Mouse (Mus musculus): ENCODE measurements at regions not wholly inside any gene's neighbourhood (a gene's known extent, or its start where the extent isn't known, plus 50 kb on each side); places are given as distances from the start of the nearest gene placed in this dataset.

DNA sequence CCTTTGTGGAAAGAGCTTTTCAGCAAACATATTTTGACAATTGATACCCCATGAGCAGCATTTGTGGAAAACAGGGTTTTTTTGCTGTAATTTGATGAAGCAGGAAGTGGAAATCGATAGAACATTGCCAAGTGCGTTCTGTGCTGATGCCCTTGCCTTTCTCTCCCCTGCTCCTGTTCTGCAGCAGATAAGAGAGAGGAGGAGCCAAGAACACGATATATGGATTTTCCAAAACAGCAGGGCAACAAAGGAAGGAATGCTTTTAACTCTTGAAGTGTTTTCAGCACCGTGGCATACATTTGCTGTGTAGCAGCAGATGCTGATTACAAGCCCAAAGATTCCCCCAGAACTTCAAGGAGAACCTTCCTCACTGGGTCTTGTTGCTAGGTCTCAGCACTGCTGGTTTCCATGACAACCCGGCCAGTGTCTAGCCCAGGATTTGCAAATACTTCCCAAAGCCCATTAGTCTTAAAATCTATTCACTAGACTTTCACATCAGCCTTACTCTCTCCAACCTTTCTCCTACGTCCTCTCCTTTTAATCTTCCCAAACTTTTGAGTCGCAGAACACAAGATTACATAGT is 433.0 kb upstream of the Stxbp6 start:
- no peak for TF ChIP-seq MAX (IDR thresholded peaks at IDR 0.05; ENCODE audit: low read length)
- no peak for TF ChIP-seq CTCF (conservative IDR thresholded peaks at IDR 0.05 in 1 of 2, IDR thresholded peaks at IDR 0.05 in 1 of 2; ENCODE audit: low read depth in 2 of 2, low read length in 2 of 2)
- TF ChIP-seq ZKSCAN1 (IDR thresholded peaks at IDR 0.05; ENCODE audit: borderline replicate concordance, low read depth, low read length): no peak
- no peak for TF ChIP-seq USF1 (IDR thresholded peaks at IDR 0.05; ENCODE audit: low read depth, low read length)
- TF ChIP-seq TCF12 (IDR thresholded peaks at IDR 0.05; ENCODE audit: low read depth, low read length): no peak
- no peak for TF ChIP-seq MXI1 (IDR thresholded peaks at IDR 0.05; ENCODE audit: low read depth, low read length)
- TF ChIP-seq EP300 (IDR thresholded peaks at IDR 0.05; ENCODE audit: low read length): no peak
- no peak for TF ChIP-seq POLR2A (IDR thresholded peaks at IDR 0.05; ENCODE audit: low read depth, low read length)
- TF ChIP-seq NELFE (IDR thresholded peaks at IDR 0.05; ENCODE audit: low read depth, low read length): no peak
- TF ChIP-seq ZNF384 (IDR thresholded peaks at IDR 0.05; ENCODE audit: low read depth, low read length): no peak
- no peak for TF ChIP-seq CHD1 (IDR thresholded peaks at IDR 0.05; ENCODE audit: low read depth, low read length)
- TF ChIP-seq UBTF (IDR thresholded peaks at IDR 0.05; ENCODE audit: low read depth, low read length): no peak

Data from CH12.LX (cell line).